Mouse (Mus musculus): ENCODE results near the gene Rnaseh2c.

GRCm38 (mm10) chr19:5567180-5567533, 34.5 kb upstream of the Rnaseh2c start:
- TF ChIP-seq POLR2A (IDR thresholded peaks at IDR 0.05; ENCODE audit: insufficient read depth, low read length) (no peak), CTCF (IDR thresholded peaks at IDR 0.05; ENCODE audit: low read depth, low read length) (no peak)
